Mouse (Mus musculus): ENCODE data around the gene Lins1. TPM values are rescaled to one million over a fixed set of nuclear protein-coding genes. Genes with fewer than 3 reads are reported as not detected.

The Lins1 gene
- polyA plus RNA-seq, 1 experiment: 5.9 TPM

DNA sequence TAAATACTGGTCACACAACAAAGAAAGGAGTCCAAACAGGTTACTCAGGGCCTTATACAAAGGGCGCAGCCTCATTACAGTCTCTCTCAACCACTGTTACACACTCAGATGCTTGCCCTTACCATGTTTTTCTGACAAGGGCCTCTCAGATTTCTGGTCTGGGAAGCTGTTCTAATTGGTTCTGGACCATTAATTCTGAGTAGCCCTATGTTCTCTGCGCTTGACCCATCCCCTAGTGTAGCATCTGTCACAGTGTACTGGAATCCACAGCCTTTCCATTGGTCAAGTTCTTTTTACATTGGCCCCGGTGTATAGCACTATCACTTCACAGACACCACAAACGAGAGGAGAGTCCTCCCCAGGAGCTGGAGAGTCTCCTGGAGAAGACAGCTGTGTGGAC lies 34.8 kb downstream of the Lins1 start:
- Histone ChIP-seq H3K4me3 (ENCODE audit: insufficient read depth, low read length) (no peak overlapping the region), H3K4me1 (ENCODE audit: control insufficient read depth, insufficient read depth, low read length) (no peaks in the 10 kb centered on the region), H3K27ac (ENCODE audit: insufficient read depth, low read depth, low read length) (no peak overlapping the region)
- no peak for TF ChIP-seq POLR2A (IDR thresholded peaks at IDR 0.05; ENCODE audit: borderline replicate concordance, low read depth, low read length)
- no peak for TF ChIP-seq CTCF (IDR thresholded peaks at IDR 0.05; ENCODE audit: low read depth, low read length)

GRCm38 (mm10) chr7:66724954-66725353 lies 35.3 kb downstream of the Lins1 start:
- no peak overlapping the region for H3K4me3 ChIP-seq (ENCODE audit: insufficient read depth, low read length)
- no peak for TF ChIP-seq CTCF (IDR thresholded peaks at IDR 0.05; ENCODE audit: low read depth, low read length)
- no peak for TF ChIP-seq POLR2A (IDR thresholded peaks at IDR 0.05; ENCODE audit: borderline replicate concordance, low read depth, low read length)
- H3K27ac ChIP-seq (ENCODE audit: insufficient read depth, low read depth, low read length): no peak overlapping the region
- no peaks in the 10 kb centered on the region for H3K4me1 ChIP-seq (ENCODE audit: control insufficient read depth, insufficient read depth, low read length)

DNA sequence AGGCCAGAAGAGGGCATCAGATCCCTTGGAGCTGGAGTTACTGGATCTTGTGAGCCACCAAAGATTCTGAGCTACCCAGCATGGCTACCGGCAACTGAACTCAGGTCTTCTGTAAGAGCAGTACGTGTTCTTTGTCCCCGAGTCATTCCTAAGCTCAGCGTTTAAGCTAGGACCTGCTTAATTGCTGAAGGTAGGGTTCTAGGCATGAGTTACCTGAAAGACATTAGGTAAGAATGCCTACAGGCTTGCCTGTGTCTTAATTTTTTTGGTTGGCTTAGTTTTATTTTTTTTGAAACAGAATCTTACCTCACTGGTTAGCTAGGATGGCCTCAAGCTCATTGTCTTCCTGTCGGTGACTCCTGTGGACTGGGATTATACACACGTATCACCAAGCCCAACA lies 38.4 kb downstream of the Lins1 start:
- TF ChIP-seq CTCF (IDR thresholded peaks at IDR 0.05; ENCODE audit: low read depth, low read length): no peak
- Histone ChIP-seq H3K27ac (ENCODE audit: insufficient read depth, low read depth, low read length) (no peak overlapping the region), H3K4me1 (ENCODE audit: control insufficient read depth, insufficient read depth, low read length) (no peaks in the 10 kb centered on the region), H3K4me3 (ENCODE audit: insufficient read depth, low read length) (no peak overlapping the region)

GRCm38 (mm10) chr7:66729232-66729631 lies 39.5 kb downstream of the Lins1 start:
- H3K4me3 ChIP-seq (ENCODE audit: insufficient read depth, low read length): no peak overlapping the region
- H3K4me1 ChIP-seq (ENCODE audit: control insufficient read depth, insufficient read depth, low read length): no peaks in the 10 kb centered on the region
- H3K27ac ChIP-seq (ENCODE audit: insufficient read depth, low read depth, low read length): no peak overlapping the region
- TF ChIP-seq POLR2A (IDR thresholded peaks at IDR 0.05; ENCODE audit: borderline replicate concordance, low read depth, low read length) (no peak), CTCF (IDR thresholded peaks at IDR 0.05; ENCODE audit: low read depth, low read length) (no peak)

GRCm38 (mm10) chr7:66733431-66733830 lies 43.7 kb downstream of the Lins1 start:
- TF ChIP-seq POLR2A (IDR thresholded peaks at IDR 0.05; ENCODE audit: borderline replicate concordance, low read depth, low read length): no peak
- no peak for TF ChIP-seq CTCF (IDR thresholded peaks at IDR 0.05; ENCODE audit: low read depth, low read length)
- Histone ChIP-seq H3K4me3 (ENCODE audit: insufficient read depth, low read length) (no peak overlapping the region), H3K4me1 (ENCODE audit: control insufficient read depth, insufficient read depth, low read length) (no peaks in the 10 kb centered on the region), H3K27ac (ENCODE audit: insufficient read depth, low read depth, low read length) (no peak overlapping the region)

DNA sequence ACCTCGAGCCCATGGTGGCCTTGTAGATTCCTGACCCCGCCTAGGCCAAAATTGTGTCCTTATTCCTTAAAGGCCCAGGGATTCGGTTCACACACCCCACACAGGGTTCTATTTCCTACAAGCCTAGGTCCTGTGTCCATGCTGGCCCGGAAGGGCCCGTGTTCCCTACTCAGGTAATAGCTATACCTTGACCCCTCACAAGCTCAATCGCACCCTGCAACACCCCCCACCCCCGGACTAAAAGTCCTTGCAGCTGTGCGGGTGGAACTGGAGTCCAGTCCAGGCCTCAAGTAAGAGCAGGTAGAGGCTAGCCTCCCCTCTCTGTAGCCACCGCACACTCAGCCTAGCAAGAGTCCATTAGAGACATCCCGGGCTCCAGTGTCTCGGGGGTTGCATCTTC lies 44.2 kb downstream of the Lins1 start:
- TF ChIP-seq CTCF (IDR thresholded peaks at IDR 0.05; ENCODE audit: low read depth, low read length) (no peak), POLR2A (IDR thresholded peaks at IDR 0.05; ENCODE audit: borderline replicate concordance, low read depth, low read length) (no peak)
- H3K27ac ChIP-seq (ENCODE audit: insufficient read depth, low read depth, low read length): no peak overlapping the region

DNA sequence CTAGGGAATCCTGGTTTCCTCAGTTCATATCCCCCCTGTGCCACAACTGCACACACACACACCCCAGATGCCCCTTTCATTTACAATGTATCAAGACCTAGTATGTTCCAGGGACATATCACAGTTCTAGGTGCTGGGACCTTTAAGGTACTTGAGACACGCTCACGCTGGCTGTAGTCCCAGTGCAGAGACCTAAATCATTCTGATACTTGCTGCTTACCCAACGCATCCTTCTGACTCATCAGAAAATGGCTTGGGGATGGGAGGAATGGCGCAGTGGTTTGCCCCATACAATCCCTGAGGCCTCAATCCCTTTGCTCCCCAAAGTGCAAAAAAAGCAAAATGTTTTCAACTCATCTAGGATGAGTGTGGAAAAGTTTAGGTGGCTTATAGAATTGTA lies 44.8 kb downstream of the Lins1 start:
- TF ChIP-seq POLR2A (IDR thresholded peaks at IDR 0.05; ENCODE audit: borderline replicate concordance, low read depth, low read length) (no peak), CTCF (IDR thresholded peaks at IDR 0.05; ENCODE audit: low read depth, low read length) (no peak)
- no peaks in the 10 kb centered on the region for H3K4me1 ChIP-seq (ENCODE audit: control insufficient read depth, insufficient read depth, low read length)
- H3K4me3 ChIP-seq (ENCODE audit: insufficient read depth, low read length): no peak overlapping the region
- H3K27ac ChIP-seq (ENCODE audit: insufficient read depth, low read depth, low read length): no peak overlapping the region

More for the DNA sequence above, 44.2 kb downstream of the Lins1 start:
- no peak overlapping the region for H3K4me3 ChIP-seq (ENCODE audit: insufficient read depth, low read length)
- no peaks in the 10 kb centered on the region for H3K4me1 ChIP-seq (ENCODE audit: control insufficient read depth, insufficient read depth, low read length)

GRCm38 (mm10) chr7:66734993-66735392 lies 45.3 kb downstream of the Lins1 start:
- H3K4me1 ChIP-seq (ENCODE audit: control insufficient read depth, insufficient read depth, low read length): no peaks in the 10 kb centered on the region
- no peak overlapping the region for H3K27ac ChIP-seq (ENCODE audit: insufficient read depth, low read depth, low read length)
- TF ChIP-seq POLR2A (IDR thresholded peaks at IDR 0.05; ENCODE audit: borderline replicate concordance, low read depth, low read length): no peak
- no peak for TF ChIP-seq CTCF (IDR thresholded peaks at IDR 0.05; ENCODE audit: low read depth, low read length)
- H3K4me3 ChIP-seq (ENCODE audit: insufficient read depth, low read length): no peak overlapping the region

- Histone ChIP-seq H3K27ac (ENCODE audit: insufficient read depth, low read depth, low read length) (no peak overlapping the region), H3K4me1 (ENCODE audit: control insufficient read depth, insufficient read depth, low read length) (0 out of 2 replicates have a peak, but pooled peaks cover 4% of the 10 kb centered on the region), H3K4me3 (ENCODE audit: insufficient read depth, low read length) (no peak overlapping the region)
- TF ChIP-seq POLR2A (IDR thresholded peaks at IDR 0.05; ENCODE audit: borderline replicate concordance, low read depth, low read length) (no peak), CTCF (IDR thresholded peaks at IDR 0.05; ENCODE audit: low read depth, low read length) (no peak)
These were observed 47.7 kb downstream of the Lins1 start for GRCm38 (mm10) chr7:66737418-66737817.

GRCm38 (mm10) chr7:66741008-66741407 lies 51.3 kb downstream of the Lins1 start:
- H3K4me3 ChIP-seq (ENCODE audit: insufficient read depth, low read length): no peak overlapping the region
- no peak overlapping the region for H3K27ac ChIP-seq (ENCODE audit: insufficient read depth, low read depth, low read length)
- TF ChIP-seq CTCF (IDR thresholded peaks at IDR 0.05; ENCODE audit: low read depth, low read length) (no peak), POLR2A (IDR thresholded peaks at IDR 0.05; ENCODE audit: borderline replicate concordance, low read depth, low read length) (no peak)
- H3K4me1 ChIP-seq (ENCODE audit: control insufficient read depth, insufficient read depth, low read length): peaks cover 9% of the 10 kb centered on the region

DNA sequence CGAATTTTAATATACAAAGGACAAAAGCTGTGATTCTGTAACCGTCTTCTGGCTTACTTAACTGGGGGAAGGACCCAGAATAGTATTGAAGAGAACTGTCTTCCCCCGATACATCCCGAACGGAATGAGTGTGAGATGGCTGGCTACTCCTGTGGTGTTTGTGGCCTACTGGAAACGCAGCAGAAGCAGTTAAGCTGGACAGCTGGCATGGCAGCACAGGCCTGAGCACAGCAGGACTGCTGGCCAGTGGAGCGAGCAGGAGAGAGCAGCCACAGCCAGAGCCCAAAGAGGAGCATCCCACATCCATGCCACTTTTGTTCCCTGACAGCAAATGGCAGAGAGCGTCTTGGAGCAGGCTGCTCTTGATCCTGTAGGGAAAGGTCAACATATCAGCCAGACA lies 51.7 kb downstream of the Lins1 start:
- Histone ChIP-seq H3K4me3 (ENCODE audit: insufficient read depth, low read length) (no peak overlapping the region), H3K4me1 (ENCODE audit: control insufficient read depth, insufficient read depth, low read length) (peaks cover 12% of the 10 kb centered on the region), H3K27ac (ENCODE audit: insufficient read depth, low read depth, low read length) (no peak overlapping the region)
- TF ChIP-seq POLR2A (IDR thresholded peaks at IDR 0.05; ENCODE audit: borderline replicate concordance, low read depth, low read length) (no peak), CTCF (IDR thresholded peaks at IDR 0.05; ENCODE audit: low read depth, low read length) (no peak)
